Comparison of ENCODE assay signal across 8 mouse cellular contexts in genomic region chr17:88325910-88326739, GRCm38 (mm10).
DNase-seq lines count a peak whose midpoint lies in the region; ATAC-seq lines count a peak whose summit lies in the region.

No protein-coding gene starts in this region.

- WGBS in intestine, embryonic 14.5 days: 37% methylated on average over 12 of the region's 12 CpGs
- WGBS in limb, embryonic 15.5 days: 44% methylated on average over 12 of the region's 12 CpGs
- 40% methylated on average over 12 of the region's 12 CpGs for WGBS in stomach, embryonic 16.5 days

- H3K27me3 ChIP-seq in intestine, embryonic 14.5 days (replicated peaks; ENCODE audit: control insufficient read depth, insufficient read depth, low read length): no peaks in the 10 kb centered on the region
- no peaks in the 10 kb centered on the region for H3K27me3 ChIP-seq in limb, embryonic 15.5 days
- H3K27me3 ChIP-seq in stomach, embryonic 16.5 days (ENCODE audit: control insufficient read depth, insufficient read depth, low read length): no peaks in the 10 kb centered on the region

- peak; percentile 63 for ATAC-seq in intestine, embryonic 14.5 days (replicated peaks; ENCODE audit: low FRiP score, low TSS enrichment, low read depth)
- ATAC-seq in limb, embryonic 15.5 days (ENCODE audit: insufficient number of reproducible peaks, low FRiP score, low TSS enrichment, low read depth): 0 out of 2 replicates have a peak, but pooled peaks have one; percentile 19
- ATAC-seq in stomach, embryonic 16.5 days (ENCODE audit: insufficient read depth, low FRiP score): peak; percentile 49; the same call in 1 of the 2 replicates

- no peak overlapping the region for H3K4me3 ChIP-seq in intestine, embryonic 14.5 days (ENCODE audit: low read depth, low read length)
- H3K4me3 ChIP-seq in limb, embryonic 15.5 days: no peak overlapping the region
- no peak overlapping the region for H3K4me3 ChIP-seq in stomach, embryonic 16.5 days (replicated peaks; ENCODE audit: low read length)

- H3K27ac ChIP-seq in intestine, embryonic 14.5 days (ENCODE audit: low read depth): no peak overlapping the region
- no peak overlapping the region for H3K27ac ChIP-seq in limb, embryonic 15.5 days
- no peak overlapping the region for H3K27ac ChIP-seq in stomach, embryonic 16.5 days (ENCODE audit: low read length)

- peaks cover 6% of the 10 kb centered on the region; the same call in 1 of the 2 replicates for H3K9me3 ChIP-seq in intestine, embryonic 14.5 days (ENCODE audit: control insufficient read depth, low read length)
- H3K9me3 ChIP-seq in limb, embryonic 15.5 days: no peaks in the 10 kb centered on the region
- 0 out of 2 replicates have a peak, but pooled peaks cover 6% of the 10 kb centered on the region for H3K9me3 ChIP-seq in stomach, embryonic 16.5 days (replicated peaks; ENCODE audit: control insufficient read depth, low read length)

- no peaks in the 10 kb centered on the region for H3K36me3 ChIP-seq in intestine, embryonic 14.5 days (ENCODE audit: control insufficient read depth, insufficient read depth, low read length)
- H3K36me3 ChIP-seq in limb, embryonic 15.5 days: no peaks in the 10 kb centered on the region
- no peaks in the 10 kb centered on the region for H3K36me3 ChIP-seq in stomach, embryonic 16.5 days (ENCODE audit: control insufficient read depth, insufficient read depth, low read length)

- no peak overlapping the region for H3K9ac ChIP-seq in intestine, embryonic 14.5 days (ENCODE audit: low read length)
- H3K9ac ChIP-seq in limb, embryonic 15.5 days: no peak overlapping the region
- no peak overlapping the region for H3K9ac ChIP-seq in stomach, embryonic 16.5 days (ENCODE audit: low read length)

- peak; percentile 65 for DNase-seq in ES-CJ7 (ENCODE audit: low read depth, low spot score)
- peak; percentile 75 for DNase-seq in embryo, embryonic 10.5 days (ENCODE audit: low spot score)
- DNase-seq in intestine, embryonic 14.5 days (ENCODE audit: low spot score): no peak
- no peak for DNase-seq in thymus, adult 18-20 months
- DNase-seq in lung, postnatal 25 days (ENCODE audit: low spot score): no peak
- DNase-seq in spleen, postnatal 36 days (ENCODE audit: low spot score in 2 of 2): no peak

- no peak overlapping the region for H3K4me2 ChIP-seq in intestine, embryonic 14.5 days (ENCODE audit: low read length)
- no peak overlapping the region for H3K4me2 ChIP-seq in limb, embryonic 15.5 days
- 0 out of 2 replicates have a peak overlapping the region, but pooled peaks have one; percentile 3 for H3K4me2 ChIP-seq in stomach, embryonic 16.5 days (ENCODE audit: low read depth, low read length)

- peaks cover 6% of the 10 kb centered on the region; the same call in 1 of the 2 replicates for H3K4me1 ChIP-seq in intestine, embryonic 14.5 days (replicated peaks; ENCODE audit: control insufficient read depth, insufficient read depth, low read length)
- peaks cover 9% of the 10 kb centered on the region for H3K4me1 ChIP-seq in limb, embryonic 15.5 days
- H3K4me1 ChIP-seq in stomach, embryonic 16.5 days (ENCODE audit: control insufficient read depth, insufficient read depth, low read length): 0 out of 2 replicates have a peak, but pooled peaks cover 4% of the 10 kb centered on the region

Comparison
In these comparisons a context has a peak if more than half of its experiments do, and no peak if none do; other contexts are left out.
1. DNase-seq: peak in ES-CJ7 (single experiment) and embryo, embryonic 10.5 days (single experiment); none in intestine, embryonic 14.5 days (single experiment), thymus, adult 18-20 months (0 of 2), lung, postnatal 25 days (single experiment) and spleen, postnatal 36 days (0 of 2).
2. Peak in every context shown above with its lines, with median percentiles within 50 percentile points of each other: ATAC-seq.